Mouse (Mus musculus) CD4-positive, CD25-positive, alpha-beta regulatory T cell, adult 2 months (primary cell): Measurements from ENCODE around the gene Cdk20.

Experiments used
- DNase-seq: peaks from one replicate; pipeline ENCODE4 v3.0.0-alpha.2; 2012; ENCODE audit warnings: low read depth, low spot score

Cdk20 gene

GRCm38 (mm10) chr13:64489886-64490285, 57.8 kb downstream of the Cdk20 start:
- DNase-seq: no peak
